Mouse (Mus musculus): ENCODE measurements around the gene Cntn5. TPM values are rescaled to one million over a fixed set of nuclear protein-coding genes. Genes with fewer than 3 reads are reported as not detected.

The Cntn5 gene
- total RNA-seq, 2 experiments from 2014 or later: not detected

- DNase-seq (ENCODE audit: low spot score in 2 of 2): no peak
Observed at GRCm38 (mm10) chr9:9769659-9770058, 1134.9 kb downstream of the Cntn5 start.

- DNase-seq (ENCODE audit: low spot score in 2 of 2): no peak
Observed at GRCm38 (mm10) chr9:9718145-9718544, 1186.4 kb downstream of the Cntn5 start.

- no peak for DNase-seq (ENCODE audit: low spot score in 2 of 2)
Observed at GRCm38 (mm10) chr9:9708671-9709070, 1195.9 kb downstream of the Cntn5 start.

GRCm38 (mm10) chr9:9707766-9708165 is 1196.8 kb downstream of the Cntn5 start:
- no peak for DNase-seq (ENCODE audit: low spot score in 2 of 2)

GRCm38 (mm10) chr9:9705180-9705579 is 1199.4 kb downstream of the Cntn5 start:
- no peak for DNase-seq (ENCODE audit: low spot score in 2 of 2)

- DNase-seq (ENCODE audit: low spot score in 2 of 2): no peak
Observed at GRCm38 (mm10) chr9:9696636-9697035, 1207.9 kb downstream of the Cntn5 start.

- DNase-seq (ENCODE audit: low spot score in 2 of 2): no peak
Observed at GRCm38 (mm10) chr9:9682348-9682884, 1222.2 kb downstream of the Cntn5 start.

- DNase-seq (ENCODE audit: low spot score in 2 of 2): no peak
Observed at GRCm38 (mm10) chr9:9676078-9676477, 1228.5 kb downstream of the Cntn5 start.

- no peak for DNase-seq (ENCODE audit: low spot score in 2 of 2)
Observed at GRCm38 (mm10) chr9:9674531-9674930, 1230.0 kb downstream of the Cntn5 start.

- no peak for DNase-seq (ENCODE audit: low spot score in 2 of 2)
Observed at GRCm38 (mm10) chr9:9673277-9674049, 1231.1 kb downstream of the Cntn5 start.

GRCm38 (mm10) chr9:9653463-9653862 is 1251.1 kb downstream of the Cntn5 start:
- no peak for DNase-seq (ENCODE audit: low spot score in 2 of 2)

GRCm38 (mm10) chr9:9647361-9647760 is 1257.2 kb downstream of the Cntn5 start:
- no peak for DNase-seq (ENCODE audit: low spot score in 2 of 2)

- no peak for DNase-seq (ENCODE audit: low spot score in 2 of 2)
Observed at GRCm38 (mm10) chr9:9646276-9646675, 1258.3 kb downstream of the Cntn5 start.

Small RNA genes lying within 50 kb of the gene (microRNA-seq; reads per million reads assigned to microRNA genes)
- gene Gm24496 (ENCODE audit: borderline number of aligned reads in 2 of 2): 0 reads per million in 2 experiments
- 0 reads per million in 2 experiments for gene Gm25086 (ENCODE audit: borderline number of aligned reads in 2 of 2)
- gene Gm26195 (ENCODE audit: borderline number of aligned reads in 2 of 2): 0 reads per million in 2 experiments
- gene Mir6237 (ENCODE audit: borderline number of aligned reads in 2 of 2): 0 reads per million in 2 experiments

Measured in adrenal gland, adult 18-20 months (tissue).